ENCODE assay signal across 24 mouse cellular contexts in the genomic region with DNA sequence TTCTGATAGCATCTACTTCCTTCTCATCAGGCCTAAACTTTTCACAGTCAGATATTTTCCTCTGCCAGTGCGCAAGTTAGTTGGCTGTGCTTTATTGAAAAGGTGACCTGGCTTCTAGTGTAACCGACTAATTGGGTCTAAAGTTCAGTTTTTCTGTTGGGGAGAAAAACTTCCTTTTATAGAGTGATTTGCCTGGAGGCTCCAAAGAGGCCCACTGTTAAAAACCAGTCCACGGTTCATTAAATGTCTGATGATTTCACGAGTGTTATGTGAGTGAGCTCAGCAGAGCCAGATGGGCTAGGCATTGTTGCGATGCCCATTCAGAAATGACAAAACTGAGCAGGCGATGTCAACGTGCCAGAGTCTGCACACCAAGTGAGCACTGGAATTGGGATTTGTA. TPM values are rescaled to one million over a fixed set of nuclear protein-coding genes. Genes with fewer than 3 reads are reported as not detected.
A peak's percentile ranks its signal among the peaks of the same experiment; 100 is the strongest.
DNase-seq lines count a peak whose midpoint lies in the region; ATAC-seq and TF ChIP-seq lines count a peak whose summit lies in the region.
"Had no signal": no experiment of that assay in that cellular context is flagged by ENCODE, and none has a peak within 500 bp of the region (broad histone marks: within the 10 kb centered on the region; RNA-seq: fewer than 3 reads in every experiment).

No protein-coding gene starts in this region.

- H3K9ac ChIP-seq in kidney, embryonic 14.5 days (ENCODE audit: low read depth, low read length): no peak overlapping the region
- no peak overlapping the region for H3K9ac ChIP-seq in forebrain, embryonic 15.5 days (replicated peaks)
- no peak overlapping the region for H3K9ac ChIP-seq in kidney, embryonic 15.5 days
- H3K9ac ChIP-seq: liver, embryonic 14.5 days; lung, embryonic 15.5 days; neural tube, embryonic 13.5 days had no signal

- no peaks in the 10 kb centered on the region for H3K36me3 ChIP-seq in kidney, embryonic 14.5 days (ENCODE audit: control insufficient read depth, insufficient read depth, low read length)
- H3K36me3 ChIP-seq in forebrain, embryonic 15.5 days: no peaks in the 10 kb centered on the region
- H3K36me3 ChIP-seq in kidney, embryonic 15.5 days: no peaks in the 10 kb centered on the region
- H3K36me3 ChIP-seq: lung, embryonic 15.5 days; neural tube, embryonic 13.5 days had no signal

- no peak for TF ChIP-seq CTCF in gastrocnemius, adult 2 months (IDR thresholded peaks at IDR 0.05)

- peaks cover 10% of the 10 kb centered on the region; the same call in 1 of the 2 replicates for H3K4me1 ChIP-seq in kidney, embryonic 14.5 days (ENCODE audit: control insufficient read depth, insufficient read depth, low read length)
- peaks cover 21% of the 10 kb centered on the region for H3K4me1 ChIP-seq in forebrain, embryonic 15.5 days
- peaks cover 34% of the 10 kb centered on the region for H3K4me1 ChIP-seq in kidney, embryonic 15.5 days
- H3K4me1 ChIP-seq: megakaryocyte, embryonic 14.5 days had no signal

- 46% methylated on average over 7 of the region's 7 CpGs for WGBS in kidney, embryonic 14.5 days
- 15% methylated on average over 7 of the region's 7 CpGs for WGBS in forebrain, embryonic 15.5 days
- 45% methylated on average over 7 of the region's 7 CpGs for whole genome bisulfite sequencing in kidney, embryonic 15.5 days

- H3K4me2 ChIP-seq in kidney, embryonic 14.5 days (replicated peaks; ENCODE audit: low read depth, low read length): no peak overlapping the region
- H3K4me2 ChIP-seq in forebrain, embryonic 15.5 days (replicated peaks): no peak overlapping the region
- no peak overlapping the region for H3K4me2 ChIP-seq in kidney, embryonic 15.5 days
- H3K4me2 ChIP-seq: heart, embryonic 11.5 days; lung, embryonic 15.5 days; neural tube, embryonic 13.5 days had no signal

- intact Hi-C loops in gastrocnemius, adult 2 months (cut with DNase I): no loop called here

- no peak for ATAC-seq in kidney, embryonic 14.5 days (ENCODE audit: low FRiP score, low TSS enrichment)
- ATAC-seq in forebrain, embryonic 15.5 days (replicated peaks): 0 out of 2 replicates have a peak, but pooled peaks have one; percentile 35
- no peak for ATAC-seq in kidney, embryonic 15.5 days (replicated peaks; ENCODE audit: low FRiP score)
- ATAC-seq: CD4-positive, CD25-positive, alpha-beta regulatory T cell, adult 4 months; hindbrain, postnatal 0 days had no signal

- H3K27me3 ChIP-seq in kidney, embryonic 14.5 days (ENCODE audit: control insufficient read depth, insufficient read depth, low read length): no peaks in the 10 kb centered on the region
- no peaks in the 10 kb centered on the region for H3K27me3 ChIP-seq in forebrain, embryonic 15.5 days
- H3K27me3 ChIP-seq in kidney, embryonic 15.5 days: no peaks in the 10 kb centered on the region
- H3K27me3 ChIP-seq: lung, embryonic 15.5 days; neural tube, embryonic 13.5 days had no signal

- H3K4me3 ChIP-seq in gastrocnemius, adult 2 months: peak overlapping the region; percentile 35
- H3K4me3 ChIP-seq in kidney, embryonic 14.5 days (ENCODE audit: low read length): no peak overlapping the region
- H3K4me3 ChIP-seq in forebrain, embryonic 15.5 days: no peak overlapping the region
- H3K4me3 ChIP-seq in kidney, embryonic 15.5 days (replicated peaks): no peak overlapping the region
- H3K4me3 ChIP-seq: lung, embryonic 15.5 days; megakaryocyte, embryonic 14.5 days; myocyte; neural tube, embryonic 13.5 days had no signal

- no peak for DNase-seq in gastrocnemius, adult 2 months
- DNase-seq in gastrocnemius, adult 18-20 months (ENCODE audit: low spot score): no peak
- DNase-seq in kidney, postnatal 14 days: no peak
- no peak for DNase-seq in embryo, embryonic 10 days (ENCODE audit: low spot score)
- DNase-seq in layer of hippocampus, postnatal 14 days (ENCODE audit: low spot score in 2 of 2): no peak
- DNase-seq: adrenal gland, postnatal 36 days; cerebellum, adult 11 months; gastrocnemius, postnatal 10 days; lung, postnatal 36 days; midbrain, embryonic 14.5 days; right cerebral cortex, adult 18-20 months; thymus, adult 18-20 months; thymus, postnatal 36 days had no signal

- no peaks in the 10 kb centered on the region for H3K9me3 ChIP-seq in kidney, embryonic 14.5 days (ENCODE audit: control insufficient read depth, low read length)
- no peaks in the 10 kb centered on the region for H3K9me3 ChIP-seq in forebrain, embryonic 15.5 days
- H3K9me3 ChIP-seq in kidney, embryonic 15.5 days (replicated peaks): no peaks in the 10 kb centered on the region
- H3K9me3 ChIP-seq: lung, embryonic 15.5 days; megakaryocyte, embryonic 14.5 days; neural tube, embryonic 13.5 days had no signal

- H3K27ac ChIP-seq in gastrocnemius, adult 2 months: peak overlapping the region; percentile 92
- H3K27ac ChIP-seq in kidney, embryonic 14.5 days (ENCODE audit: low read depth, low read length): 0 out of 2 replicates have a peak overlapping the region, but pooled peaks have one; percentile 24
- H3K27ac ChIP-seq in forebrain, embryonic 15.5 days (replicated peaks): peak overlapping the region; percentile 37; the same call in 1 of the 2 replicates
- H3K27ac ChIP-seq in kidney, embryonic 15.5 days: 0 out of 2 replicates have a peak overlapping the region, but pooled peaks have one; percentile 24
- H3K27ac ChIP-seq: hindbrain, postnatal 0 days; liver, embryonic 14.5 days; lung, embryonic 15.5 days; neural tube, embryonic 13.5 days had no signal

RNA-seq across cellular contexts. Expression of a gene that starts 2.4 kb away (rescaled TPM):
- 10 to 100 TPM; 28.6 to 33.8 TPM for total RNA-seq in gastrocnemius, adult 2 months (2021)
- total RNA-seq in gastrocnemius, adult 18-20 months (2021): 10 to 100 TPM; 28.4 to 29.0 TPM
- polyA plus RNA-seq in kidney, embryonic 14.5 days (2014; fragmentation: Nextera tagmentation; extraction: Ambion mirVana): 228 and 242 TPM in 2 replicates
- 108 and 113 TPM in 2 replicates for polyA plus RNA-seq in forebrain, embryonic 15.5 days (2015; fragmentation: Nextera tagmentation; extraction: Ambion mirVana)
- polyA plus RNA-seq in kidney, embryonic 15.5 days (2015; fragmentation: Nextera tagmentation; extraction: Ambion mirVana): 170 TPM in 2 replicates
- total RNA-seq in layer of hippocampus, postnatal 14 days (2021): 10 to 100 TPM; 32.6 to 33.3 TPM

RNA-seq across cellular contexts. Expression of a gene that starts 6.8 kb away (rescaled TPM):
- total RNA-seq in gastrocnemius, adult 2 months (2021): 100 to 1,000 TPM; 515 to 576 TPM
- 100 to 1,000 TPM; 414 to 460 TPM for total RNA-seq in gastrocnemius, adult 18-20 months (2021)
- 24.4 and 41.5 TPM in 2 replicates for polyA plus RNA-seq in kidney, embryonic 14.5 days (2014; fragmentation: Nextera tagmentation; extraction: Ambion mirVana)
- polyA plus RNA-seq in forebrain, embryonic 15.5 days (2015; fragmentation: Nextera tagmentation; extraction: Ambion mirVana): 53.5 and 56.5 TPM in 2 replicates
- 31.4 and 35.9 TPM in 2 replicates for polyA plus RNA-seq in kidney, embryonic 15.5 days (2015; fragmentation: Nextera tagmentation; extraction: Ambion mirVana)
- total RNA-seq in layer of hippocampus, postnatal 14 days (2021): 10 to 100 TPM; 86.2 to 86.5 TPM

RNA-seq across cellular contexts. Expression of a gene that starts 50.3 kb away (rescaled TPM):
- 10 to 100 TPM; 36.0 to 36.6 TPM for total RNA-seq in gastrocnemius, adult 2 months (2021)
- 10 to 100 TPM; 37.1 to 39.8 TPM for total RNA-seq in gastrocnemius, adult 18-20 months (2021)
- polyA plus RNA-seq in kidney, embryonic 14.5 days (2014; fragmentation: Nextera tagmentation; extraction: Ambion mirVana): 74.1 and 75.4 TPM in 2 replicates
- polyA plus RNA-seq in forebrain, embryonic 15.5 days (2015; fragmentation: Nextera tagmentation; extraction: Ambion mirVana): 87.5 and 96.2 TPM in 2 replicates
- 72.3 and 75.5 TPM in 2 replicates for polyA plus RNA-seq in kidney, embryonic 15.5 days (2015; fragmentation: Nextera tagmentation; extraction: Ambion mirVana)
- 10 to 100 TPM; 61.6 to 61.9 TPM for total RNA-seq in layer of hippocampus, postnatal 14 days (2021)

Comparison
In these comparisons a context has a peak if more than half of its experiments do, and no peak if none do; other contexts are left out.
1. H3K27ac ChIP-seq: peak in every context shown above with its lines; median percentile 92 in gastrocnemius, adult 2 months; 37 in forebrain, embryonic 15.5 days; 24 in kidney, embryonic 14.5 days; 24 in kidney, embryonic 15.5 days.
2. RNA of a gene that starts 6.8 kb away (total RNA-seq): 515 to 576 TPM in gastrocnemius, adult 2 months and 414 to 460 TPM in gastrocnemius, adult 18-20 months; 86.2 to 86.5 TPM in layer of hippocampus, postnatal 14 days; every median in the first group is over 4 times any median in the second.